Mouse (Mus musculus) cerebellum, adult 11 months (tissue): ENCODE measurements around the gene Pygl.

Experiments used
- DNase-seq: peaks from one replicate; pipeline ENCODE4 v3.0.0; 2022

Gene Pygl

DNA sequence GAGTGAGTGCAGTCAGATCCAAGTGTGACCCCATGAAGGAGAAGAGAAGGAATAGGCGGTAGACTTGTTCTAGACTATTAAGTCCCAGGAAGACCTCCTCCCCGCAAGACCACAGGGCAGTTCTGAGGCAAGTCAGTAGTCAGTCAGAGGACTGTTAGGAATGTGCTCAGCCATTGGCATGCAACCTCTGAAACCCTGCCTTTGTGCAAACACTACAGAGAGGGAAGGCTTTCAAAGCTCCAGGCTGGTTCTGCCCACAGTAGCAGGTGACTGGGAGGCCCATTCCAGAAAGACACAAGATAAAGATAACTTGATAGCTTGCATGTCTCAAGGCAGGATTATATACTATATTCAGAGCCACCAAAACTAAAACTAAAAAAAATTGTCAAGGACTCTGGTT, at the start of gene Pygl:
Pygl (minus strand) TSS at position 195 of the 400 bp plus-strand sequence.
- no peak for DNase-seq

GRCm38 (mm10) chr12:70280930-70281329, 49.6 kb upstream of the Pygl start:
- DNase-seq: no peak

GRCm38 (mm10) chr12:70280381-70280780, 49.1 kb upstream of the Pygl start:
- no peak for DNase-seq

DNA sequence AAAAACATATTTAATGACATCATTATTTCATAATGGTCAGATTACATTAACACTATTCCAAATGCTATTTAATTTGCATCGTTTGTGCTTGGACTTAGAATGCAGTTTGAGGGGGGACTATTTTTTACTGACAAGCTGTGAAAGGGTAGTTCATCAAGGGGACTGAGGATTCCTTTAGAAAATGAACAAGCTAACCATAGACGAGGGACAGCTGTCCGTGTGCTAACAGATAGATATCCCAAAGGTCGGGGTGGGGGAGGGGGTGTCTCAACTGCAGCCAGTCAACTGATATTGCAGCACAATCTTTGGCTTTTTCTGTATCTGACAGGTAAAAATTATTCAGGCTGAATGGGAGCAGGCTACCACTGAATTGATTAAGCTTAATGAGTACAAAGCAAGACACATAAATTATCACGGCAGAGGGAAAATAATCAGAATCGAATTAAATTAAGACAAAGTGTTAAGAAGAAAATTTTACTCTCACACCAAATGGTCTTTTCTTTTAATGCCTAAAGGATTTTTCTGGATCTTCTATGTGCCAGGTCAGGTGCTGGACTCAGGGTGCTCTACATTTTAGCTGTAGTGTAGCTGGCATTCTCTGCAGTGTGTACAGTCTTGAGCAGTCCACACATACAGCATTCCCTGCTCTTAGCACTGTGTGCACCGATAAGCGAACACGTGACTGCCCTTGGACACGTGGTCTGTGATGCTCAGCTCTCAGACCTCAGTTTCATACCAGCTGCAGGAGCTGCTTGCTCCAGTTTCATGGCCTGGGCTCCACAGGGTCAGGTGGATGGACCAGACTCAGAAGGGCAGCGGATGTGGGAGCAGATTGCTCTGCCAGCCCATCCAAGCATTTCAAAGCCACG, 46.0 kb upstream of the Pygl start:
- DNase-seq: no peak

GRCm38 (mm10) chr12:70269724-70270123, 38.4 kb upstream of the Pygl start:
- DNase-seq: no peak

DNA sequence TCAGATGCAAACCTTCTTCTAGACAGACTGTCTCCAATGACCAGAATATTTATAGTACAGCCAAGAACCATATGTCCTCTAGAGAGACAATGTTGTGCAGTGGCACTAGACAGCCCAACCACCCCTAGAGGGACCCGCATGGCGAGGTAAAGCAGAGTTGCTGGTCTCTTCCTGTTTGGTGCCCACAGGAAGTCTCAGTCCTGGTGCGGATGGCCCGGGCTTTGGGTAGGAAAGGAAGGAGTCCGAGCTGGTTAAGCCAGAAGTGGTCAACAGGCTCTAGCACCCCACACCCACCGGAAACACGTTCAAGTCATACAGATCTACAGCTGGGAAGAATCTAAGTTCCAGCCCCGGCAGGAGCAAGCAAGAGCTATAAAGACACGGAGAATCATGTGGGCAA, 36.0 kb upstream of the Pygl start:
- DNase-seq: no peak

GRCm38 (mm10) chr12:70266494-70266931, 35.2 kb upstream of the Pygl start:
- DNase-seq: no peak

GRCm38 (mm10) chr12:70263721-70264120, 32.4 kb upstream of the Pygl start:
- DNase-seq: no peak

- no peak for DNase-seq
Observed at GRCm38 (mm10) chr12:70262271-70262953, 31.1 kb upstream of the Pygl start.

DNA sequence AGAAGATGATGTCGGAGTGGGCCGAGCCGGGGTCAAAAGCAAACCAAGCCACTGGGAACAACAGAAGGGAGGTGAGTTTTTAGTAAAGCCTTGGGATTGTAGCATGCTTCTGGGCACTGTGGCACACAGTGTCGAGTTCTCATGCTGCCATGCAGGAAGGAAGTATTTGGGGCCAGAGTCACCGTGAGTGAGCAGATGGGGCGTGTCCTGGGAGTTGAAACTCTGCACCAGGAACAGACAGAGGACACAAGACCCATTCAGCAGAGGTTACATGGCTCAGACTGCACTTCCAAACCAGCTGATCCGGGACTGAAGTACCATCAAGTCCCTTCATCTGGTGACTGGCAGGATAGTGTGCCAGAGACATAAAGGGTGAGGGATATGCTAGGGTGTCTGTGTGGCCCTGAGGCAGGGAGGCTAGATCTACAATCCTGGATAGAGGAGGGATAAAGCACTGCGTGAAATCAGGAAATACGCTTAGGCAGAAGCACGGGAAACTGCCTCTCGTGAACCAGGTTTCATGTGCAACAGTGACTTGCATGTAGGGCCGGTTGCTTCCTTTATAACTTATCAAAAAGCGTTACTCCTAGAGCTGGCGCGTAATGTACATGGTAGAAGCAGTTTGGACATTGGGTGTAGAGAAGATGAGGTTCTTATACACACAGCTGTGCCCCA, 20.1 kb upstream of the Pygl start:
- no peak for DNase-seq

DNA sequence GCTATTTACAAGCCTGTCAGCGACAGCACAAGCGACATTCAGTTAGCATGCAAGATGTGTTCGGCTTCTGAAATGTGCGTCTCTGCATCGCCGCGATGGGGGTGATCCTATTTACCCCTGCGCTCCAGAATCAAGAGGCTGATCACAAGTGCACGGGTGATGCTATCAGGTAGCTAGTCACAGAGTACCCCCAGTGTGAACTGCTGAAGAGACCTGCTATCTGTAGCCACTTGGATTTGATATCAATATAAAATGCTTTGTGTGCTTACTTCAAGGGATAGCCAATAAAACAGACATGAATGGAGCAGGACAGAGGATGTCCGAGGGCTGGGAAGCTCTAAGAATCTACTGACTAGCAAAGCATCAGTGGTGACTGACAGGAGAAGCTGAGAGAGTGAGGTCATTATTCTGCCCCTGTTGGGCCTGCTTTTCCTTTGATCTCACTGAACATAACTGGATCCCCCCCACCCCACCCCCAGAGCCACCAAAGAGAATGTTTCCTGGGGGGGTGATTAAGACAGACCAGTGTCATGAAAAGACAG, 18.4 kb upstream of the Pygl start:
- DNase-seq: no peak

GRCm38 (mm10) chr12:70247683-70248474, 16.6 kb upstream of the Pygl start:
- DNase-seq: no peak

GRCm38 (mm10) chr12:70242550-70242949, 11.3 kb upstream of the Pygl start:
- DNase-seq: no peak

GRCm38 (mm10) chr12:70239741-70240140, 8.5 kb upstream of the Pygl start:
- no peak for DNase-seq

GRCm38 (mm10) chr12:70238604-70239003, 7.3 kb upstream of the Pygl start:
- no peak for DNase-seq

- DNase-seq: peak; percentile 45
Observed at GRCm38 (mm10) chr12:70234938-70235484, 3.7 kb upstream of the Pygl start.

DNA sequence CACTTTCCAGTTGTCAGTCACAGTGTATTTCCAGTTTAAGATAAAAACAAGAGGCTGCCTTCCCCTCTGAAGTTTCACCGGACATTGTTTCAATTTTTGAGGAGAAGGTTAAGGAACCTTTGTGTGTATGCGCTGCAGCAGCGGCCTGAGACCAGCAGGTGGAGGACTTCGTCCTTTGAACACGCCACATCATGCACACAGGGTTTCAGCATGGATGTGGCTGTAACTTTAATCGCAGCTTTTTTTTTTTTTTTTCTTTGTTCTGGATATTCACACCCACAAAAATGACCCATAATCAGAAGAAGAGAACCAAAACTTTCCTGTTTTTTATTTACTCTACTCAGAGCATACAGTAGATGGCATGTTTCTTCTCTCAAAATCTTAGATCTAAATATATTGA, 3.1 kb upstream of the Pygl start:
- peak; percentile 15 for DNase-seq

GRCm38 (mm10) chr12:70233637-70234315, 2.5 kb upstream of the Pygl start:
- DNase-seq: no peak

DNA sequence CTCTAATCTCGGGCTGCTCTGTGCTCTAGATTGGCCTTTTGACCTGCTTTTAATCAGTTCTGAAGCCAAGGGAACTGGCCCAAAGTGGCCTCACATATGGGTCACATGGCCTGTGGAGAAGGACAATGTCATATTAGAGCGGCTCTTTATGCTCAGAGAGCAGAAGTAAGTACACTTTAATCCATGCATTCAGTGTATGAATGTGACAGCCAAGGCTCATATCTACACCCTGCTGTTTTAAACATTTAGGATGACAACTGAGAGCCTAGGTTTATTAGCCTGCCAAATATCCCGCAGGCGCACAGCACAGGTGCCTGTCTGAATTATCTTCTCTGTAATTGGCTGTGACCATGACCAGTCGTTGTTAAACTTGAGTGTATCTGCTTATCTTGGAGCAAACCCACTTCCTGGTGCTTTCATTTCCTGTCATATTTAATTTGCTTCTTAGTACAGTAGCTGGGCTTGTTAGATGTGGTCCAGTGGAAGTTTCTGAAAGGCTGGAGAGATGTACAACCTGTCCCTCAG, 794 bp upstream of the Pygl start:
- DNase-seq: no peak

GRCm38 (mm10) chr12:70228155-70228554, 3.1 kb downstream of the Pygl start:
- DNase-seq: no peak
